Mouse (Mus musculus): ENCODE results near the gene Entr1. TPM values are rescaled to one million over a fixed set of nuclear protein-coding genes. Genes with fewer than 3 reads are reported as not detected.
"Not testable (repeated sequence)": the region's sequence is repeated elsewhere in the genome, so short reads cannot be mapped to it uniquely, and the experiment has no call there.

Entr1 gene
- total and polyA plus RNA-seq, 2 experiments from 2014 or later = 115 to 138 TPM

DNA sequence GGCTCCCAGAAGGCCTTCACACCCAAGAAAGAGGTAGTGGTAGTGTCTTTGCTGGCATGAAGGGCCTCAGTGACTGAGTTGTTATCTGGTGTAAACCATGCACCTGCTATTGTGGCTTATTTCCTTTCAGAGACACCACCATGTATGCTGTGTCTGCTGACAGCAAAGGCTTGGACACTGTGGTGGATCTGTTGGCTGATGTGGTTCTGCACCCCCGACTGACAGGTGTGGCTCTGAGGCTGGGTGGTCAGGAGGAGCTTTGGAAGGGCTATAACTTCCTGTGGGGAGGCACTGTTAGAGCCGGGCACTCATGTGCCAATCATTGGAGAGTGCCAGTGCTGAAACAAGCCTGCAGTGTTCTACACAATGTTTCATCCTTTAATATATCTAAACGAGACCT lies 1.8 kb upstream of the Entr1 start:
- no peak for ATAC-seq
- H3K9ac ChIP-seq (replicated peaks; ENCODE audit: low read length) = no peak overlapping the region
- no peak overlapping the region for H3K4me2 ChIP-seq (ENCODE audit: low read depth, low read length)
- no peak for DNase-seq (ENCODE audit: low spot score)
- no peak overlapping the region for H3K27ac ChIP-seq
- peaks cover 66% of the 10 kb centered on the region for H3K36me3 ChIP-seq (ENCODE audit: insufficient read depth, low read length)
- no peaks in the 10 kb centered on the region for H3K27me3 ChIP-seq (ENCODE audit: insufficient read depth, low read length)
- H3K9me3 ChIP-seq (ENCODE audit: low read length) = no peaks in the 10 kb centered on the region
- no peak for TF ChIP-seq CTCF (IDR thresholded peaks at IDR 0.05; ENCODE audit: low read depth)
- WGBS = 90% methylated on average over 3 of the region's 3 CpGs
- H3K4me1 ChIP-seq (ENCODE audit: insufficient read depth, low read length) = no peaks in the 10 kb centered on the region; the same call in 1 of the 2 replicates
- H3K4me3 ChIP-seq (ENCODE audit: low read length) = no peak overlapping the region

DNA sequence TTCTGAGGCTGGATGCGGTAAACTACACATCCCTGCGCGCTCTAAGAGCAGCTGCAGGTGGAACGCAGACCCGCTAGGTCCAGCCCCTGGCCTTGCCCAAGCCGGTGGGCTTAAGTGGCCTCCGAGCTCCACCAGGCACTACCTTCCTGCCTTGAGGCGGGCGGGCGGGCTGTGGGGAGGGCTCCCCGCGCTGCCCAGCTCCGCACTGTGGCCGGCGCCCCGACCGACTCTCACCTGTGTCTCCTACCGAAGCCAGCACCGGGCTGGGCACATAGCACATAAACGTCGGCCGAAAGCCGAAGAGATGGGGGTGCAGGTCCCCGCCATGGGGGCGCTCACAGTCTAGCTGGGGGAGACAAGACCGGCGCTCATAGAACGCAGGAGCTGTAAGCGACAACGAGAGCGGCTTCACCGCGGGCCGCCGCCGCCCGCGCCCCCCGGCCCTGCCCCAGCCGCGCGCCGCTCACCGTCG lies 398 bp downstream of the Entr1 start:
- peaks cover 64% of the 10 kb centered on the region for H3K36me3 ChIP-seq (ENCODE audit: insufficient read depth, low read length)
- DNase-seq (ENCODE audit: low spot score) (no peak), ATAC-seq (peak; percentile 70)
- no peak for TF ChIP-seq CTCF (IDR thresholded peaks at IDR 0.05; ENCODE audit: low read depth)
- peak overlapping the region; percentile 88 for H3K4me2 ChIP-seq (ENCODE audit: low read depth, low read length)
- no peaks in the 10 kb centered on the region; the same call in 1 of the 2 replicates for H3K4me1 ChIP-seq (ENCODE audit: insufficient read depth, low read length)
- no peaks in the 10 kb centered on the region for H3K27me3 ChIP-seq (ENCODE audit: insufficient read depth, low read length)
- H3K4me3 ChIP-seq (ENCODE audit: low read length) = peak overlapping the region; percentile 86
- H3K27ac ChIP-seq = peak overlapping the region; percentile 82
- no peaks in the 10 kb centered on the region for H3K9me3 ChIP-seq (ENCODE audit: low read length)
- peak overlapping the region; percentile 93 for H3K9ac ChIP-seq (replicated peaks; ENCODE audit: low read length)
- under 1% methylated on average over 40 of the region's 45 CpGs for WGBS

DNA sequence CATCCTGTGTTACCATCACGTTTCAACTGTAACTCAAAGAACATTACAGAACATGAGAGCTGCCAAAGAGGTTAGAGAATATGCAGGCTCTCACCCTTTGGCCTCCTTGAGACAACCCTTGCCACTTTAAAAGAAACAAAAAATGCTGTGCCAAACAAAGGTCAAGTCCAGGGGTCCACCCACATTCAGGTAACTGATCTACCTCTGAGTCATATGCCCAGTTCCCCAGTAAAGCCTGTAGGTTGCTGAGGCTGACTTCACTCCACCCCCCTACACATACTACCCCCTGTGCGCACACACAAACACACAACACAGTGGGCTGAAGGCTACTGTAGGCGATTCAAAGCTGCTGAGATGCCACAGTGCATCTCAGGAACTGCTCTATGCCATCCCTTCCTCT lies 1.4 kb downstream of the Entr1 start:
- 94% methylated on average over 3 of the region's 3 CpGs for WGBS
- H3K4me3 ChIP-seq (ENCODE audit: low read length) = no peak overlapping the region
- DNase-seq (ENCODE audit: low spot score) (no peak), ATAC-seq (no peak)
- peaks cover 63% of the 10 kb centered on the region for H3K36me3 ChIP-seq (ENCODE audit: insufficient read depth, low read length)
- H3K27me3 ChIP-seq (ENCODE audit: insufficient read depth, low read length) = no peaks in the 10 kb centered on the region
- H3K9me3 ChIP-seq (ENCODE audit: low read length) = no peaks in the 10 kb centered on the region
- no peak for TF ChIP-seq CTCF (IDR thresholded peaks at IDR 0.05; ENCODE audit: low read depth)
- H3K4me1 ChIP-seq (ENCODE audit: insufficient read depth, low read length) = no peaks in the 10 kb centered on the region; the same call in 1 of the 2 replicates
- H3K27ac ChIP-seq = no peak overlapping the region
- peak overlapping the region; percentile 88; the same call in 1 of the 2 replicates for H3K4me2 ChIP-seq (ENCODE audit: low read depth, low read length)
- H3K9ac ChIP-seq (replicated peaks; ENCODE audit: low read length) = 0 out of 2 replicates have a peak overlapping the region, but pooled peaks have one; percentile 93

DNA sequence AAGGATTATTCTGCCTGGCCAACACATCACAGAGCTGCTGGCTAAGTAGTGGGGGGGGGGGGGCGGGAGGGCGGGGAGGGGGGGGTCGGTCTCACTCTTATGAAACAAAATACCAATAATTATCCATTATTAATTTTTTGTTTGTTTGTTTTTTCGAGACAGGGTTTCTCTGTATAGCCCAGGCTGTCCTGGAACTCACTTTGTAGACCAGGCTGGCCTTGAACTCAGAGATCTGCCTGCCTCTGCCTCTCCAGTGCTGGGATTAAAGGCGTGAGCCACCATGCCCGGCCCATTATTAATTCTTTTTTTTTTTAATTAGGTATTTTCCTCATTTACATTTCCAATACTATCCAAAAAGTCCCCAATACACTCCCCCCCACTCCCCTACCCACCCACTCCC lies 8.2 kb downstream of the Entr1 start:
- not testable (repeated sequence) for DNase-seq (ENCODE audit: low spot score); H3K9me3 ChIP-seq (ENCODE audit: low read length); ATAC-seq; H3K4me1 ChIP-seq (ENCODE audit: insufficient read depth, low read length); H3K27me3 ChIP-seq (ENCODE audit: insufficient read depth, low read length)
- H3K9ac ChIP-seq (replicated peaks; ENCODE audit: low read length) = peak overlapping the region; percentile 70
- peak overlapping the region; percentile 98 for H3K4me2 ChIP-seq (ENCODE audit: low read depth, low read length)
- H3K27ac ChIP-seq = peak overlapping the region; percentile 70; the same call in 1 of the 2 replicates
- WGBS = 36% methylated on average over 6 of the region's 6 CpGs
- H3K36me3 ChIP-seq (ENCODE audit: insufficient read depth, low read length) = peaks cover 53% of the 10 kb centered on the region
- peak overlapping the region; percentile 78 for H3K4me3 ChIP-seq (ENCODE audit: low read length)

DNA sequence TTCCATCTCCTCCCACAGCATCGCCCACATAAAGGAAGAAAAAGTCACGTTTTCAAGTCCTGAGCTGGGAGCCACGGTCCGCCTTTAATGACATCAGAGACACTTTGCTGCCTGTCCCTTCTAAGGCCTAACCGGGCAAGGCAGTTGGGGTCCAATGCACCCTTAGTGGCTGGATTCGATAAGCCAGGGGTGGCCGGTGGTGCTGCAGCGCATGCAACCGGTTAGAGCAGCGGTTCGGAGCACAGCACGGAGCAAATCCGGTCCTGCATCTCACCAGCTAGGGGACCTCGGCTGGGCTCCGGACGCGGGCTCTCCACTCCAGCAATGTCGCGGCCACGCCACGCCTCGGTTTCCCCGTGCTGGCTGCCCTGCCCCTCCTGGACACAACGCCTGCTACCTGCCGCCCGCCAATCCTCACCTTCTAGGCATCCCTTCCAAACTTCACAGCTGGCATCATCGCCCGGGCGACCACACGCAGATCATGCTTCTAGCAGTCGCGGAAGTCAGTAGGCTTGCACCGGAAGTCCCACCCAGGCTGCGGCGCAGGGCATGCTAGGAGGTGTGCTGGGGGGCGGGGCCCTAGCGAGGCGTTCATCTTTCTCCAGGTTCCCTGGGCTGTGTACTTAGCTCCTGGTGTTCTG lies 8.9 kb downstream of the Entr1 start, which contains the start of gene Snapc4:
Snapc4 (minus strand) TSS at position 523 of the 641 bp plus-strand sequence.
- Histone ChIP-seq H3K4me3 (ENCODE audit: low read length) (peak within 1 kb of the TSS; percentile 78), H3K4me2 (ENCODE audit: low read depth, low read length) (peak within 1 kb of the TSS; percentile 98), H3K27me3 (ENCODE audit: insufficient read depth, low read length) (no peaks in the 10 kb centered on the region), H3K27ac (peak within 1 kb of the TSS; percentile 70), H3K9ac (replicated peaks; ENCODE audit: low read length) (peak within 1 kb of the TSS; percentile 70), H3K4me1 (ENCODE audit: insufficient read depth, low read length) (no peaks in the 10 kb centered on the region), H3K36me3 (ENCODE audit: insufficient read depth, low read length) (peaks cover 51% of the 10 kb centered on the region), H3K9me3 (ENCODE audit: low read length) (no peaks in the 10 kb centered on the region)
- WGBS = under 1% methylated on average over 38 of the region's 38 CpGs
- peak; percentile 96 for ATAC-seq
- peak; percentile 92 for DNase-seq (ENCODE audit: low spot score)
- no peak for TF ChIP-seq CTCF (IDR thresholded peaks at IDR 0.05; ENCODE audit: low read depth)

DNA sequence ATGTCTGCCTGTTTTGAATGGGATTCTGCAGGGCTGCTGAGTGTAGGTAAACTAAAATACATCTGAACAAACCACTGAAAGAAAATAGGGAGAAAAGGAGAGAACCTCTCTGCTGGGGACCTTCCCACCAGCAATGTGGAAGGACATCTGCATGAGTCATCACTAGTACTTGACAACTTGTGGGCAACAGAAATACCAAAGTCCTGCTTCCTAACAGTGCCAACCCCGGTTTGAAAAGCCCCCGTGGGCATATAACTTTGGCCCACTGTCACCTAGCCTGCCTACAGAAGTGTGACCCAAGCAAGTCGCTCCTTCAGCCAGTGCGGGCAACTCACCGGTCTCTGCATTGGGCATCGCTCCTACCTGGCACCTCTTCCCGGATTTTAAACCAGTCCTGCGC lies 16.7 kb downstream of the Entr1 start:
- 99% methylated on average over 8 of the region's 8 CpGs for WGBS
- H3K4me3 ChIP-seq (ENCODE audit: low read length) = no peak overlapping the region
- TF ChIP-seq CTCF (IDR thresholded peaks at IDR 0.05; ENCODE audit: low read depth) = no peak

DNA sequence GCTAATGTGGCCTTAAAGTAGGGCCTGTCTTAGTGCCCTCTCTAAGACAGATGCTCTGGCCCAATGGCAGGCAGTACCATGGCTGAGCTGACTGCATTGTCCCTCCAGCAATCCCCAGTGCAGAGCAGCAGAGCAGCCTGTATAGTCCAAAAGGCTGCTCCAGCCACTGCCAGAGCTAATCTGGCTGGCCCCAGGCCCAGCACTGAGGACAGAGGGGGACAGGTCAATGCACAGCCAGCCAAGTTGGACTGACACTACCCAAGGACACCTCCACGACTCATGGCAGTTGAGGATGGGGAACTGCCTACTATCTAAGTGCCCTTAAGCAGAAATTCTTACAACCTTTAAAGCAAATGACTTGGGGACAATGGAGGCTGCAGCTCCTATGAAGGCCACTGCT lies 20.5 kb downstream of the Entr1 start:
- H3K9ac ChIP-seq (replicated peaks; ENCODE audit: low read length) = no peak overlapping the region
- H3K4me2 ChIP-seq (ENCODE audit: low read depth, low read length) = no peak overlapping the region
- ATAC-seq (no peak), DNase-seq (ENCODE audit: low spot score) (no peak)
- TF ChIP-seq CTCF (IDR thresholded peaks at IDR 0.05; ENCODE audit: low read depth) = no peak
- H3K4me3 ChIP-seq (ENCODE audit: low read length) = no peak overlapping the region
- WGBS = 86% methylated on average over 1 of the region's 1 CpGs
- H3K9me3 ChIP-seq (ENCODE audit: low read length) = no peaks in the 10 kb centered on the region
- no peaks in the 10 kb centered on the region for H3K4me1 ChIP-seq (ENCODE audit: insufficient read depth, low read length)
- no peak overlapping the region for H3K27ac ChIP-seq
- no peaks in the 10 kb centered on the region for H3K27me3 ChIP-seq (ENCODE audit: insufficient read depth, low read length)
- peaks cover 83% of the 10 kb centered on the region for H3K36me3 ChIP-seq (ENCODE audit: insufficient read depth, low read length)

More for the DNA sequence above, 16.7 kb downstream of the Entr1 start:
- DNase-seq (ENCODE audit: low spot score) = no peak
- no peak for ATAC-seq
- H3K9ac ChIP-seq (replicated peaks; ENCODE audit: low read length) = no peak overlapping the region
- no peaks in the 10 kb centered on the region for H3K4me1 ChIP-seq (ENCODE audit: insufficient read depth, low read length)
- no peaks in the 10 kb centered on the region for H3K9me3 ChIP-seq (ENCODE audit: low read length)
- H3K4me2 ChIP-seq (ENCODE audit: low read depth, low read length) = no peak overlapping the region
- no peaks in the 10 kb centered on the region for H3K27me3 ChIP-seq (ENCODE audit: insufficient read depth, low read length)
- H3K27ac ChIP-seq = no peak overlapping the region
- peaks cover 82% of the 10 kb centered on the region for H3K36me3 ChIP-seq (ENCODE audit: insufficient read depth, low read length)

Measured in hindbrain, postnatal 0 days (tissue).